ENCODE assay signal across 8 mouse cellular contexts in genomic region chr1:40465477-40466430, GRCm38 (mm10). TPM values are rescaled to one million over a fixed set of nuclear protein-coding genes. Genes with fewer than 3 reads are reported as not detected.
DNase-seq lines count a peak whose midpoint lies in the region; ATAC-seq lines count a peak whose summit lies in the region.
"Had no signal": no experiment of that assay in that cellular context is flagged by ENCODE, and none has a peak within 500 bp of the region (broad histone marks: within the 10 kb centered on the region; RNA-seq: fewer than 3 reads in every experiment).

Il18r1 (plus strand) TSS chr1:40465552.

- H3K4me3 ChIP-seq in kidney, embryonic 16.5 days (ENCODE audit: low read length) = no peak within 1 kb of the TSS
- no peak within 1 kb of the TSS for H3K4me3 ChIP-seq in hindbrain, embryonic 16.5 days (ENCODE audit: low read length)

- H3K9ac ChIP-seq in kidney, embryonic 16.5 days (replicated peaks; ENCODE audit: low read length) = no peak within 1 kb of the TSS
- no peak within 1 kb of the TSS for H3K9ac ChIP-seq in hindbrain, embryonic 16.5 days (ENCODE audit: low read depth, low read length)

- no peak within 1 kb of the TSS for H3K27ac ChIP-seq in kidney, embryonic 16.5 days (ENCODE audit: low read length)
- no peak within 1 kb of the TSS for H3K27ac ChIP-seq in hindbrain, embryonic 16.5 days (ENCODE audit: low read depth, low read length)

- no peaks in the 10 kb centered on the region for H3K4me1 ChIP-seq in kidney, embryonic 16.5 days (ENCODE audit: insufficient read depth, low read length)
- no peaks in the 10 kb centered on the region for H3K4me1 ChIP-seq in hindbrain, embryonic 16.5 days (ENCODE audit: control insufficient read depth, insufficient read depth, low read depth, low read length)

- no peaks in the 10 kb centered on the region for H3K9me3 ChIP-seq in kidney, embryonic 16.5 days (ENCODE audit: low read length)
- H3K9me3 ChIP-seq in hindbrain, embryonic 16.5 days (ENCODE audit: control insufficient read depth, low read length) = no peaks in the 10 kb centered on the region

- DNase-seq in CD4-positive helper T cell, adult 2 months (ENCODE audit: low read depth, low spot score) = peak; percentile 82
- DNase-seq in T-cell, adult 2 months (ENCODE audit: low spot score) = peak; percentile 84
- peak; percentile 74 to 79 for DNase-seq in thymus, postnatal 36 days
- no peak for DNase-seq in gastrocnemius, postnatal 36 days

- intact Hi-C loops in gastrocnemius, postnatal 36 days (cut with DNase I) = no loop called here

- H3K27me3 ChIP-seq in kidney, embryonic 16.5 days (ENCODE audit: insufficient read depth, low read length) = no peaks in the 10 kb centered on the region
- no peaks in the 10 kb centered on the region for H3K27me3 ChIP-seq in hindbrain, embryonic 16.5 days (replicated peaks; ENCODE audit: control insufficient read depth, insufficient read depth, low read length)

- H3K4me2 ChIP-seq in kidney, embryonic 16.5 days (replicated peaks; ENCODE audit: low read depth, low read length) = peak within 1 kb of the TSS; percentile 41
- H3K4me2 ChIP-seq in hindbrain, embryonic 16.5 days (ENCODE audit: low read length) = no peak within 1 kb of the TSS

- 46% methylated on average over 20 of the region's 20 CpGs for WGBS in kidney, embryonic 16.5 days
- WGBS in hindbrain, embryonic 16.5 days = 50% methylated on average over 20 of the region's 20 CpGs

- H3K36me3 ChIP-seq in kidney, embryonic 16.5 days (ENCODE audit: insufficient read depth, low read length) = no peaks in the 10 kb centered on the region
- no peaks in the 10 kb centered on the region for H3K36me3 ChIP-seq in hindbrain, embryonic 16.5 days (ENCODE audit: control insufficient read depth, insufficient read depth, low read length)

- no peak for ATAC-seq in kidney, embryonic 16.5 days (ENCODE audit: low FRiP score, low TSS enrichment)
- peak; percentile 76 for ATAC-seq in megakaryocyte progenitor cell, adult 5-6 weeks (replicated peaks; ENCODE audit: poor library complexity)
- no peak for ATAC-seq in hindbrain, embryonic 16.5 days

RNA-seq across cellular contexts. Expression of gene Il18r1, which starts in this region (rescaled TPM):
- 0.31 and 0.45 TPM in 2 replicates for polyA plus RNA-seq in kidney, embryonic 16.5 days (2015; fragmentation: Nextera tagmentation; extraction: Ambion mirVana)
- 0.54 and 1.6 TPM in 2 replicates for total RNA-seq in megakaryocyte progenitor cell, adult 5-6 weeks (2015)
- 0.46 and 0.91 TPM in 2 replicates for total RNA-seq in megakaryocyte progenitor cell, adult 5-6 weeks (2017)
- total RNA-seq in gastrocnemius, postnatal 36 days (2021) = not detected
- polyA plus RNA-seq in hindbrain, embryonic 16.5 days (2015; fragmentation: Nextera tagmentation; extraction: Ambion mirVana) = not detected in 2 replicates
- polyA plus RNA-seq: embryonic facial prominence, embryonic 11.5 days had no signal

Comparison
In these comparisons a context has a peak if more than half of its experiments do, and no peak if none do; other contexts are left out.
1. DNase-seq: peak in CD4-positive helper T cell, adult 2 months (single experiment), T-cell, adult 2 months (single experiment) and thymus, postnatal 36 days (2 of 2); none in gastrocnemius, postnatal 36 days (0 of 2).